Mouse (Mus musculus) heart, embryonic 11.5 days (tissue): Measurements from ENCODE around the gene Dolk. TPM values are rescaled to one million over a fixed set of nuclear protein-coding genes. Genes with fewer than 3 reads are reported as not detected.

Experiments
- ATAC-seq: fragments of 200-750 bp; cut with Nextera tagmentation; replicated peaks from 2 replicates; pipeline ENCODE4 v1.8.0; 2017; ENCODE audit warnings: moderate library complexity; ENCODE audit not compliant: insufficient number of reproducible peaks, low FRiP score, low TSS enrichment
- H3K27ac ChIP-seq: fragments of 300-500 bp; sonication (generic); 2 replicates; pipeline ENCODE4 v1.5.1; 2014; ENCODE audit warnings: mild to moderate bottlenecking, low read depth, low read length
- H3K27me3 ChIP-seq: fragments of 300-500 bp; sonication (generic); 2 replicates; pipeline ENCODE4 v1.6.1; 2014; ENCODE audit warnings: mild to moderate bottlenecking, low read length, mixed read lengths; ENCODE audit not compliant: control insufficient read depth, insufficient read depth
- H3K36me3 ChIP-seq: fragments of 300-500 bp; sonication (generic); 2 replicates; pipeline ENCODE4 v1.6.1; 2014; ENCODE audit warnings: mild to moderate bottlenecking, low read length, moderate library complexity, mixed read lengths; ENCODE audit not compliant: control insufficient read depth, insufficient read depth
- H3K4me1 ChIP-seq: fragments of 300-500 bp; sonication (generic); 2 replicates; pipeline ENCODE4 v1.6.1; 2014; ENCODE audit warnings: low read length; ENCODE audit not compliant: control insufficient read depth, insufficient read depth
- H3K4me2 ChIP-seq: fragments of 300-500 bp; sonication (generic); 2 replicates; pipeline ENCODE4 v1.6.1; 2014; ENCODE audit warnings: mild to moderate bottlenecking, moderate library complexity
- H3K4me3 ChIP-seq: fragments of 300-500 bp; sonication (generic); 2 replicates; pipeline ENCODE4 v1.5.1; 2014; ENCODE audit warnings: low read depth, low read length
- H3K9ac ChIP-seq: fragments of 300-500 bp; sonication (generic); 2 replicates; pipeline ENCODE4 v1.6.1; 2014; ENCODE audit warnings: mild to moderate bottlenecking, low read depth, low read length, moderate library complexity
- H3K9me3 ChIP-seq: fragments of 300-500 bp; sonication (generic); replicated peaks from 2 replicates; pipeline ENCODE4 v1.6.1; 2016; ENCODE audit warnings: low read length; ENCODE audit not compliant: control insufficient read depth
- WGBS: fragments of 180-500 bp; shearing (Covaris S2); extraction: QIAGEN DNeasy Blood & Tissue Kit; methylation state at CpG from one replicate; pipeline ENCODE4 v1.1.7; 2014; ENCODE audit not compliant: insufficient replicate concordance; 5-methylcytosine and 5-hydroxymethylcytosine counted together
- polyA plus RNA-seq: library from polyadenylated mRNA; unstranded; fragments of >200 nt; fragmentation: Nextera tagmentation; extraction: Ambion mirVana; gene quantifications from 2 replicates; pipeline ENCODE4 v1.2.1, GENCODE M21; 2014

The Dolk gene
- polyA plus RNA-seq, 1 experiment from 2014 or later = 26.6 TPM

GRCm38 (mm10) chr2:30281651-30282050, 4.5 kb downstream of the Dolk start:
- Histone ChIP-seq H3K9me3 (no peaks in the 10 kb centered on the region), H3K27ac (no peak overlapping the region), H3K4me1 (peaks cover 8% of the 10 kb centered on the region), H3K4me3 (no peak overlapping the region), H3K36me3 (no peaks in the 10 kb centered on the region), H3K9ac (no peak overlapping the region), H3K27me3 (no peaks in the 10 kb centered on the region), H3K4me2 (no peak overlapping the region)
- no peak for ATAC-seq
- 58% methylated on average over 3 of the region's 3 CpGs for WGBS

- Histone ChIP-seq H3K4me2 (no peak within 1 kb of the TSS), H3K36me3 (no peaks in the 10 kb centered on the region), H3K9ac (no peak within 1 kb of the TSS), H3K4me1 (peaks cover 8% of the 10 kb centered on the region), H3K9me3 (no peaks in the 10 kb centered on the region), H3K27ac (no peak within 1 kb of the TSS), H3K27me3 (no peaks in the 10 kb centered on the region), H3K4me3 (no peak within 1 kb of the TSS)
- no peak for ATAC-seq
- 87% methylated on average over 11 of the region's 11 CpGs for WGBS
Measured at GRCm38 (mm10) chr2:30280743-30281142, 5.4 kb downstream of the Dolk start, which contains the start of gene Gm28038. Gene Gm28038, plus strand, starts transcription at chr2:30281043.

GRCm38 (mm10) chr2:30270134-30270533, 16.0 kb downstream of the Dolk start:
- no peak overlapping the region for H3K9ac ChIP-seq
- H3K4me2 ChIP-seq = no peak overlapping the region
- no peaks in the 10 kb centered on the region for H3K9me3 ChIP-seq
- WGBS = 51% methylated on average over 1 of the region's 1 CpGs
- ATAC-seq = no peak; the same call in 1 of the 2 replicates
- H3K36me3 ChIP-seq = no peaks in the 10 kb centered on the region
- H3K27me3 ChIP-seq = no peaks in the 10 kb centered on the region
- peak overlapping the region; percentile 71; the same call in 1 of the 2 replicates for H3K27ac ChIP-seq
- H3K4me3 ChIP-seq = no peak overlapping the region
- peaks cover 20% of the 10 kb centered on the region for H3K4me1 ChIP-seq

GRCm38 (mm10) chr2:30269241-30269990, 16.7 kb downstream of the Dolk start:
- Histone ChIP-seq H3K4me2 (no peak overlapping the region), H3K9me3 (no peaks in the 10 kb centered on the region), H3K4me3 (no peak overlapping the region), H3K27ac (peak overlapping the region; percentile 71), H3K36me3 (no peaks in the 10 kb centered on the region), H3K9ac (no peak overlapping the region), H3K27me3 (no peaks in the 10 kb centered on the region), H3K4me1 (peaks cover 27% of the 10 kb centered on the region)
- ATAC-seq = no peak
- 84% methylated on average over 17 of the region's 17 CpGs for WGBS

GRCm38 (mm10) chr2:30268371-30268770, 17.8 kb downstream of the Dolk start:
- H3K27me3 ChIP-seq = no peaks in the 10 kb centered on the region
- H3K9me3 ChIP-seq = no peaks in the 10 kb centered on the region
- H3K4me3 ChIP-seq = no peak overlapping the region
- no peak overlapping the region for H3K4me2 ChIP-seq
- WGBS = 48% methylated on average over 4 of the region's 4 CpGs
- peaks cover 3% of the 10 kb centered on the region for H3K36me3 ChIP-seq
- H3K4me1 ChIP-seq = peaks cover 34% of the 10 kb centered on the region
- H3K9ac ChIP-seq = no peak overlapping the region
- H3K27ac ChIP-seq = 0 out of 2 replicates have a peak overlapping the region, but pooled peaks have one; percentile 24
- ATAC-seq = no peak

GRCm38 (mm10) chr2:30267466-30267865, 18.7 kb downstream of the Dolk start:
- Histone ChIP-seq H3K36me3 (peaks cover 5% of the 10 kb centered on the region), H3K4me3 (no peak overlapping the region), H3K4me1 (peaks cover 34% of the 10 kb centered on the region), H3K4me2 (no peak overlapping the region), H3K9ac (no peak overlapping the region), H3K9me3 (no peaks in the 10 kb centered on the region), H3K27me3 (no peaks in the 10 kb centered on the region), H3K27ac (peak overlapping the region; percentile 86; the same call in 1 of the 2 replicates)
- ATAC-seq = no peak
- 96% methylated on average over 2 of the region's 2 CpGs for WGBS

GRCm38 (mm10) chr2:30266392-30266941, 19.7 kb downstream of the Dolk start:
- ATAC-seq = 0 out of 2 replicates have a peak, but pooled peaks have one; percentile 36
- Histone ChIP-seq H3K4me2 (peak overlapping the region; percentile 29), H3K4me3 (no peak overlapping the region), H3K9ac (peak overlapping the region; percentile 62), H3K36me3 (peaks cover 14% of the 10 kb centered on the region), H3K4me1 (peaks cover 34% of the 10 kb centered on the region), H3K27me3 (no peaks in the 10 kb centered on the region), H3K9me3 (no peaks in the 10 kb centered on the region), H3K27ac (peak overlapping the region; percentile 86)
- WGBS = 19% methylated on average over 4 of the region's 4 CpGs

GRCm38 (mm10) chr2:30265767-30266253, 20.3 kb downstream of the Dolk start, which contains the start of gene Phyhd1:
Gene Phyhd1, plus strand, starts transcription at chr2:30266203.
- peaks cover 15% of the 10 kb centered on the region for H3K36me3 ChIP-seq
- peaks cover 34% of the 10 kb centered on the region for H3K4me1 ChIP-seq
- H3K27me3 ChIP-seq = no peaks in the 10 kb centered on the region
- H3K27ac ChIP-seq = peak within 1 kb of the TSS; percentile 86
- WGBS = 37% methylated on average over 5 of the region's 5 CpGs
- no peak within 1 kb of the TSS for H3K4me3 ChIP-seq
- ATAC-seq = no peak
- peak within 1 kb of the TSS; percentile 29 for H3K4me2 ChIP-seq
- no peaks in the 10 kb centered on the region for H3K9me3 ChIP-seq
- peak within 1 kb of the TSS; percentile 62 for H3K9ac ChIP-seq
